Mouse (Mus musculus): ENCODE measurements around the gene Tmem259.

- TF ChIP-seq POLR2A (IDR thresholded peaks at IDR 0.05; ENCODE audit: low read depth, low read length), result no peak
- no peak for TF ChIP-seq CTCF (conservative IDR thresholded peaks at IDR 0.05; ENCODE audit: insufficient read depth, insufficient read length, low read depth, low read length)
Observed at GRCm38 (mm10) chr10:80024229-80025043, 40.3 kb upstream of the Tmem259 start.
